ENCODE assay signal across 10 mouse cellular contexts in the genomic region with DNA sequence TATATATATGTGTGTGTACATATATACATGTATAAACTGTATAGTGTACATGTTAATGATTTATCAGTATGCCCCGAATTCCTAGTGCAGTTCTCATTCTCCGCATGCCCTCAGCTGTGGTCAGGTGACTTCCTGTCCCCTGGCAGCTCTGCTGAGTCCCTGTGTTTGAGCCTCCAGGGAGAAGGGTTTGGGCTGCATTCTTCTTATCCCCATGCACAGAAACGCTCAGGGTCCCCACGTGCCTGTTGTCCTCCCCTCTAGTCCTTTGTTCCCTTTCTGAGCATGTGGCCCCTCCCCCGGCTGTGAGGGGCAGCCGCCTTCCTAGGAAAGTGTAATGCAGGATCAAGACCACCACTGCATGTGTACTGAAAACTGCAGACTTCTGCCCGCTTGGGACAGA. TPM values are rescaled to one million over a fixed set of nuclear protein-coding genes. Genes with fewer than 3 reads are reported as not detected.
DNase-seq lines count a peak whose midpoint lies in the region; ATAC-seq and TF ChIP-seq lines count a peak whose summit lies in the region.
"Had no signal": no experiment of that assay in that cellular context is flagged by ENCODE, and none has a peak within 500 bp of the region (broad histone marks: within the 10 kb centered on the region; RNA-seq: fewer than 3 reads in every experiment).

No protein-coding gene starts in this region.

- no peak overlapping the region for H3K4me2 ChIP-seq in lung, embryonic 15.5 days
- H3K4me2 ChIP-seq in forebrain, postnatal 0 days (ENCODE audit: low read depth), result no peak overlapping the region
- H3K4me2 ChIP-seq: limb, embryonic 15.5 days; neural tube, embryonic 12.5 days had no signal

- 12% methylated on average over 7 of the region's 7 CpGs for WGBS in lung, embryonic 15.5 days
- WGBS in embryonic facial prominence, embryonic 10.5 days, result 15% methylated on average over 7 of the region's 7 CpGs
- WGBS in forebrain, postnatal 0 days, result 17% methylated on average over 7 of the region's 7 CpGs

- DNase-seq in lung, postnatal 4 days, result no peak
- peak; percentile 72 for DNase-seq in embryonic facial prominence, embryonic 10.5 days (ENCODE audit: low spot score)
- DNase-seq in forebrain, postnatal 0 days, result no peak
- DNase-seq in mesoderm, embryonic 11.5 days (ENCODE audit: low read depth, low spot score), result peak; percentile 66
- DNase-seq in gastrocnemius, adult 2 months, result no peak
- no peak for DNase-seq in cerebellum, postnatal 36 days

- H3K27ac ChIP-seq in lung, embryonic 15.5 days, result peak overlapping the region; percentile 72
- peak overlapping the region; percentile 83 for H3K27ac ChIP-seq in embryonic facial prominence, embryonic 10.5 days (replicated peaks)
- H3K27ac ChIP-seq in forebrain, postnatal 0 days (ENCODE audit: low read depth, low read length), result no peak overlapping the region
- H3K27ac ChIP-seq in gastrocnemius, adult 2 months, result no peak overlapping the region
- H3K27ac ChIP-seq: limb, embryonic 15.5 days; neural tube, embryonic 12.5 days had no signal

- H3K4me1 ChIP-seq in lung, embryonic 15.5 days, result peaks cover 18% of the 10 kb centered on the region
- H3K4me1 ChIP-seq in embryonic facial prominence, embryonic 10.5 days, result peaks cover 34% of the 10 kb centered on the region
- 0 out of 2 replicates have a peak, but pooled peaks cover 4% of the 10 kb centered on the region for H3K4me1 ChIP-seq in forebrain, postnatal 0 days (ENCODE audit: insufficient read depth)

- no peak for ATAC-seq in lung, embryonic 15.5 days (ENCODE audit: borderline replicate concordance, extremely low read depth, low FRiP score, low TSS enrichment)
- peak; percentile 25 for ATAC-seq in forebrain, postnatal 0 days

- H3K36me3 ChIP-seq in lung, embryonic 15.5 days, result peaks cover 19% of the 10 kb centered on the region
- H3K36me3 ChIP-seq in embryonic facial prominence, embryonic 10.5 days (replicated peaks), result peaks cover 25% of the 10 kb centered on the region
- peaks cover 21% of the 10 kb centered on the region for H3K36me3 ChIP-seq in forebrain, postnatal 0 days (ENCODE audit: insufficient read depth)

- H3K9me3 ChIP-seq in lung, embryonic 15.5 days, result no peaks in the 10 kb centered on the region
- H3K9me3 ChIP-seq in embryonic facial prominence, embryonic 10.5 days, result no peaks in the 10 kb centered on the region
- no peaks in the 10 kb centered on the region for H3K9me3 ChIP-seq in forebrain, postnatal 0 days (ENCODE audit: low read length)
- H3K9me3 ChIP-seq: limb, embryonic 15.5 days; neural tube, embryonic 12.5 days had no signal

- no peak overlapping the region for H3K9ac ChIP-seq in lung, embryonic 15.5 days
- H3K9ac ChIP-seq in forebrain, postnatal 0 days, result no peak overlapping the region
- H3K9ac ChIP-seq: limb, embryonic 15.5 days; neural tube, embryonic 12.5 days had no signal

- H3K27me3 ChIP-seq in lung, embryonic 15.5 days, result no peaks in the 10 kb centered on the region
- H3K27me3 ChIP-seq in embryonic facial prominence, embryonic 10.5 days (replicated peaks; ENCODE audit: low read depth, poor library complexity, severe bottlenecking), result no peaks in the 10 kb centered on the region
- no peaks in the 10 kb centered on the region for H3K27me3 ChIP-seq in forebrain, postnatal 0 days (ENCODE audit: insufficient read depth, low read length)
- H3K27me3 ChIP-seq: limb, embryonic 15.5 days; neural tube, embryonic 12.5 days had no signal

- no peak for TF ChIP-seq CTCF in forebrain, postnatal 0 days (IDR thresholded peaks at IDR 0.05; ENCODE audit: low read depth)
- TF ChIP-seq CTCF in gastrocnemius, adult 2 months (IDR thresholded peaks at IDR 0.05), result no peak

- intact Hi-C loops in gastrocnemius, adult 2 months (cut with DNase I), result no loop called here

- H3K4me3 ChIP-seq in lung, embryonic 15.5 days, result no peak overlapping the region
- H3K4me3 ChIP-seq in embryonic facial prominence, embryonic 10.5 days, result peak overlapping the region; percentile 18; the same call in 1 of the 2 replicates
- no peak overlapping the region for H3K4me3 ChIP-seq in forebrain, postnatal 0 days (ENCODE audit: low read depth, low read length)
- H3K4me3 ChIP-seq in gastrocnemius, adult 2 months, result no peak overlapping the region
- H3K4me3 ChIP-seq: limb, embryonic 15.5 days; neural tube, embryonic 12.5 days had no signal

RNA-seq across cellular contexts. Expression of gene Mybphl, which starts 3.8 kb away (rescaled TPM):
- polyA plus RNA-seq in lung, embryonic 15.5 days (2015; fragmentation: Nextera tagmentation; extraction: Ambion mirVana), result 2.8 and 9.3 TPM in 2 replicates
- 0.22 TPM in 1 of 2 replicates, not detected in the other for polyA plus RNA-seq in embryonic facial prominence, embryonic 10.5 days (2016; fragmentation: Nextera tagmentation; extraction: Ambion mirVana)
- total RNA-seq in forebrain, postnatal 0 days (2014; rRNA removed), result not detected in 2 replicates
- not detected in 2 replicates for polyA plus RNA-seq in forebrain, postnatal 0 days (2015; fragmentation: Nextera tagmentation; extraction: Ambion mirVana)
- not detected for total RNA-seq in gastrocnemius, adult 2 months (2021)
- polyA plus RNA-seq: limb, embryonic 15.5 days; small intestine, adult 2 months had no signal

RNA-seq across cellular contexts. Expression of gene Psrc1, which starts 22.7 kb away (rescaled TPM):
- polyA plus RNA-seq in lung, embryonic 15.5 days (2015; fragmentation: Nextera tagmentation; extraction: Ambion mirVana), result 79.8 and 81.5 TPM in 2 replicates
- polyA plus RNA-seq in embryonic facial prominence, embryonic 10.5 days (2016; fragmentation: Nextera tagmentation; extraction: Ambion mirVana), result 97.9 and 100.0 TPM in 2 replicates
- total RNA-seq in forebrain, postnatal 0 days (2014; rRNA removed), result 9.5 and 10.5 TPM in 2 replicates
- polyA plus RNA-seq in forebrain, postnatal 0 days (2015; fragmentation: Nextera tagmentation; extraction: Ambion mirVana), result 6.5 and 7.0 TPM in 2 replicates
- total RNA-seq in gastrocnemius, adult 2 months (2021), result not detected

RNA-seq across cellular contexts. Expression of gene Celsr2, which starts 54.5 kb away (rescaled TPM):
- polyA plus RNA-seq in lung, embryonic 15.5 days (2015; fragmentation: Nextera tagmentation; extraction: Ambion mirVana), result 7.5 and 8.5 TPM in 2 replicates
- polyA plus RNA-seq in embryonic facial prominence, embryonic 10.5 days (2016; fragmentation: Nextera tagmentation; extraction: Ambion mirVana), result 10.2 and 20.1 TPM in 2 replicates
- 39.0 and 51.4 TPM in 2 replicates for total RNA-seq in forebrain, postnatal 0 days (2014; rRNA removed)
- 14.4 and 24.5 TPM in 2 replicates for polyA plus RNA-seq in forebrain, postnatal 0 days (2015; fragmentation: Nextera tagmentation; extraction: Ambion mirVana)
- total RNA-seq in gastrocnemius, adult 2 months (2021), result 1 to 10 TPM; 6.4 to 8.8 TPM

Comparison
In these comparisons a context has a peak if more than half of its experiments do, and no peak if none do; other contexts are left out.
1. H3K27ac ChIP-seq: peak in lung, embryonic 15.5 days (single experiment) and embryonic facial prominence, embryonic 10.5 days (single experiment); none in forebrain, postnatal 0 days (single experiment) and gastrocnemius, adult 2 months (single experiment).
2. DNase-seq: peak in embryonic facial prominence, embryonic 10.5 days (single experiment) and mesoderm, embryonic 11.5 days (single experiment); none in lung, postnatal 4 days (0 of 2), forebrain, postnatal 0 days (single experiment), gastrocnemius, adult 2 months (single experiment) and cerebellum, postnatal 36 days (0 of 2).
3. RNA of gene Psrc1, which starts 22.7 kb away (polyA plus RNA-seq): 97.9 to 100.0 TPM in embryonic facial prominence, embryonic 10.5 days and 79.8 to 81.5 TPM in lung, embryonic 15.5 days; 6.5 to 7.0 TPM in forebrain, postnatal 0 days; every median in the first group is over 10 times any median in the second.